Comparison of ENCODE assay signal across 15 mouse cellular contexts in genomic region chr17:73014090-73014853, GRCm38 (mm10).
DNase-seq lines count a peak whose midpoint lies in the region; ATAC-seq lines count a peak whose summit lies in the region.
"Had no signal": no experiment of that assay in that cellular context is flagged by ENCODE, and none has a peak within 500 bp of the region (broad histone marks: within the 10 kb centered on the region; RNA-seq: fewer than 3 reads in every experiment).

No protein-coding gene starts in this region.

- no peak overlapping the region for H3K4me3 ChIP-seq in hindbrain, embryonic 16.5 days (ENCODE audit: low read length)
- no peak overlapping the region for H3K4me3 ChIP-seq in hindbrain, embryonic 13.5 days
- no peak overlapping the region for H3K4me3 ChIP-seq in heart, embryonic 16.5 days (ENCODE audit: low read length)
- H3K4me3 ChIP-seq: limb, embryonic 12.5 days had no signal

- H3K27ac ChIP-seq in hindbrain, embryonic 16.5 days (ENCODE audit: low read depth, low read length), result no peak overlapping the region
- H3K27ac ChIP-seq in hindbrain, embryonic 13.5 days, result no peak overlapping the region
- H3K27ac ChIP-seq in heart, embryonic 16.5 days (ENCODE audit: low read length), result peak overlapping the region; percentile 47
- H3K27ac ChIP-seq: limb, embryonic 12.5 days had no signal

- no peaks in the 10 kb centered on the region for H3K9me3 ChIP-seq in hindbrain, embryonic 16.5 days (ENCODE audit: control insufficient read depth, low read length)
- H3K9me3 ChIP-seq in hindbrain, embryonic 13.5 days, result no peaks in the 10 kb centered on the region
- H3K9me3 ChIP-seq in heart, embryonic 16.5 days (replicated peaks; ENCODE audit: control insufficient read depth, low read length), result no peaks in the 10 kb centered on the region
- H3K9me3 ChIP-seq: limb, embryonic 12.5 days had no signal

- 41% methylated on average over 9 of the region's 9 CpGs for WGBS in hindbrain, embryonic 16.5 days
- 54% methylated on average over 9 of the region's 9 CpGs for WGBS in hindbrain, embryonic 13.5 days
- WGBS in heart, embryonic 16.5 days, result 42% methylated on average over 9 of the region's 9 CpGs

- DNase-seq in retina, postnatal 1 day, result peak; percentile 38
- no peak for DNase-seq in retina, embryonic 14.5 days (ENCODE audit: low spot score)
- DNase-seq in layer of hippocampus, postnatal 36 days, result no peak
- DNase-seq in frontal cortex, postnatal 25 days (ENCODE audit: low spot score in 2 of 2), result no peak
- DNase-seq: gastrocnemius, postnatal 10 days; liver, postnatal 0 days; right cerebral cortex, postnatal 14 days; thymus, postnatal 14 days had no signal

- no peak overlapping the region for H3K4me2 ChIP-seq in hindbrain, embryonic 16.5 days (ENCODE audit: low read length)
- H3K4me2 ChIP-seq in hindbrain, embryonic 13.5 days, result no peak overlapping the region
- peak overlapping the region; percentile 8; the same call in 1 of the 2 replicates for H3K4me2 ChIP-seq in heart, embryonic 16.5 days (ENCODE audit: low read depth, low read length)
- H3K4me2 ChIP-seq: limb, embryonic 12.5 days had no signal

- H3K36me3 ChIP-seq in hindbrain, embryonic 16.5 days (ENCODE audit: control insufficient read depth, insufficient read depth, low read length), result no peaks in the 10 kb centered on the region
- no peaks in the 10 kb centered on the region for H3K36me3 ChIP-seq in hindbrain, embryonic 13.5 days
- H3K36me3 ChIP-seq in heart, embryonic 16.5 days (ENCODE audit: control insufficient read depth, insufficient read depth), result no peaks in the 10 kb centered on the region
- H3K36me3 ChIP-seq: limb, embryonic 12.5 days had no signal

- no peaks in the 10 kb centered on the region for H3K27me3 ChIP-seq in hindbrain, embryonic 16.5 days (replicated peaks; ENCODE audit: control insufficient read depth, insufficient read depth, low read length)
- H3K27me3 ChIP-seq in hindbrain, embryonic 13.5 days, result no peaks in the 10 kb centered on the region
- H3K27me3 ChIP-seq in heart, embryonic 16.5 days (ENCODE audit: control insufficient read depth, insufficient read depth, low read length), result no peaks in the 10 kb centered on the region
- H3K27me3 ChIP-seq: CH12.LX; limb, embryonic 12.5 days; Patski had no signal

- no peak overlapping the region for H3K9ac ChIP-seq in hindbrain, embryonic 16.5 days (ENCODE audit: low read depth, low read length)
- H3K9ac ChIP-seq in hindbrain, embryonic 13.5 days, result no peak overlapping the region
- no peak overlapping the region; the same call in 1 of the 2 replicates for H3K9ac ChIP-seq in heart, embryonic 16.5 days (ENCODE audit: low read length)
- H3K9ac ChIP-seq: limb, embryonic 12.5 days; liver, postnatal 0 days had no signal

- H3K4me1 ChIP-seq in hindbrain, embryonic 16.5 days (ENCODE audit: control insufficient read depth, insufficient read depth, low read depth, low read length), result peaks cover 3% of the 10 kb centered on the region
- H3K4me1 ChIP-seq in hindbrain, embryonic 13.5 days (replicated peaks), result peaks cover 15% of the 10 kb centered on the region
- peaks cover 43% of the 10 kb centered on the region for H3K4me1 ChIP-seq in heart, embryonic 16.5 days (ENCODE audit: control insufficient read depth, insufficient read depth, low read length)

- ATAC-seq in hindbrain, embryonic 16.5 days, result peak; percentile 70
- ATAC-seq in hindbrain, embryonic 13.5 days (ENCODE audit: low FRiP score), result no peak
- peak; percentile 53 for ATAC-seq in heart, embryonic 16.5 days (replicated peaks; ENCODE audit: extremely low read depth, insufficient read depth, low FRiP score)
- ATAC-seq: forebrain, embryonic 16.5 days; liver, postnatal 0 days; Patski had no signal
